Mouse (Mus musculus) heart, adult 11 months (tissue): ENCODE results near the gene Klhl5.

Source experiments
- DNase-seq: peaks from one replicate; pipeline ENCODE4 v3.0.0; 2022

Gene Klhl5

DNA sequence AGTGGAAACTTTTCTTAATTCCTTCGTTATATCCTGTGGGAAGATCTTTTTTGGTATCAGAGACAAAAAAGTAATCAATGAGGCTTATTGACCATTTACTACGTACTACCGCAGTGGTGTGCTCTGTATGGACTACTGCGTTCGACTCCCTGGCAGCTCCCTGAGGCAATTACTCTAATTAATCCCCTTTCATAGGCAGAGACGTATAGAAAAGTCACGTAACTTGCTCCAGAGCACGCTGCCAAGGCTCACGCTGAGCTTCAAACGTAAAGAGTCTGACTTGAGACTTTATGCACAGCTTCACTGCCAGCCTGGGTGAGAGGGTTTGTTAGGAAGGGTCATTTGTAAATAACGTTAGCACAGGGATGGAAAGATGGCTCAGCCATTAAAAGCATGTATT is 7.3 kb upstream of the Klhl5 start:
- DNase-seq: peak; percentile 21

DNA sequence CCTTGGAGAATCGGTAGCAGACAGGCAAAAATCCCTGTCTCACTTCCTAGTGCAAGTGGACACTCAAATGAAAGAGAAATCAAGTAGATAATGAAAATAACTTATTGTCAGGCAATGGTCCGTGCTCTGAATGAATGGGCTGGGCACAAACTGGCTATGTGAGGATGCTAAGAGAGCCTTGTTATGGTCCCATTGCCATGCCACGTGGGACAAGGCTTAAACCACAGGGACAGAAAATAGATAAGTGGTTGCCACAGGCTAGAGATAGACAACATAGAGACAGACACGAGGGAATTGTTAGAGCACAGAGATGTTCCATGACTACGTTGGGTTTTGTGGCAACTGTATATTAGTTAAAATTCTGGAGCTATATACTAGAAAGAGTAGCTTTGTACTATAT is 6.1 kb upstream of the Klhl5 start:
- peak; percentile 74 for DNase-seq

DNA sequence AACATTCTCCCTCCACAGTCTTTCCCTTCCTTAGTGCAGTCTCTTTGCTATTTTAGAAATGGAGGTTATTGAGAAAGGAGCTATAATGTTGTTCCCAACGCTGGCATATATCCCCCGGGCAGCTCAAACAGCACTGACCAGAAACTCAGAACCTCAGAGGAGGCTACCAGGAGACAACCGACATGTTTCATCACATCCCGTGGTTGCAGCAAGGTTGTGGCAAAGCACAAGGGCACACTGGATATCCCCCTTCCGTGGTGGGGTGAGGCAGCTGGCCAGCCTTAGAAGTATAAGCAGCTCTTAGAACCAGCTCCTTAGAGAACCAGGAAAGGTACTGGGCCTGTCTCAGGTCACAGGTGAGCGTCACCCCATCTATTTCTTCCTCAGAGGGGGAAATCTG is 5.7 kb upstream of the Klhl5 start:
- DNase-seq: peak; percentile 82

DNA sequence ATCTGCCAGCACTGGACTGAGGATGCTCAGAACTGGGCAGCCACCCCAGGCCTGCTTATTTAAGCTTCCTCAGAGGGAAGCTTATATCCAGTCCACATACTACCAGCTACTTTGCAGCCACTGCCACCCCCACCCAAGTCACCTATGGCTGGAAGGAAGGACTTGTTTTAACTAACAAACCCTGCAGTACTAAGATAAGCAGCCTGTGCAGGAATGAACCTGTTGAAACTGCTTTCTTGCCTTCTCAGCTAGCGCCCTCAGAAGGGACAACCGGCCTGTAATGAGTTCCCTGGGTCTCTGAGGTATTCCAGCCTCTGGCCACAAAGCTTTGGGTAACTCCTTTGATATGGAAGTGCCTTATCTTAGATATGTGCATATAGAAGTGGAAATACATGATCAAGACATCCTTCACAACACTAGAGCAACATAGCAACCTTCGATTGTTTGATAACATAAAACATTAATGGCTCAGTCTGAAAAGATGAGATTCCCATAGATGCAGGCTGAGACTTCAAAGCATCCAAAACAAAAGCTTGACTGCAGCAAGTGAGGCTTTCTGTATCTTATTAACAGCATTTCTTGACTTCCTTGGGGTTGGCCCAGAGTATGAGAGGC is 5.2 kb upstream of the Klhl5 start:
- DNase-seq: peak; percentile 61

DNA sequence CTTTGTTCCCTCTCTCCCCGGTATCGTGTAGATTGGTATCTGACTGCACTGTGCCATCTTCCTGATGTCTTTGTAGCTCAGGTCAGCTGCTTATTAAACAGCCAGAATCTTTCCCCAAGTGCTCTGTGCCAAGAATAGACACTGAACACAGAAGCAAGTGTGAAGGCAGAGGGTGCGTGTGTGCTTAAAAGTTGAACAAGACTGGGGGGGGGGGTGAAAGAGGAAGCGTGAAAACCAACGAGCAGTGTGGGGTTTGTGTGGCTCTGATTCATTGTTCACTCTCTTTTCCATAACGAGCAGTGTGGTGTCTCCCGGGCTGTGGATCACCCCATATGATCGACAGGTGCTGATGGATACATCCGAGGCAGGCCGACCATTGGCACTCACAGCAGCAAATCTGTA is 4.7 kb upstream of the Klhl5 start:
- DNase-seq: peak; percentile 84

DNA sequence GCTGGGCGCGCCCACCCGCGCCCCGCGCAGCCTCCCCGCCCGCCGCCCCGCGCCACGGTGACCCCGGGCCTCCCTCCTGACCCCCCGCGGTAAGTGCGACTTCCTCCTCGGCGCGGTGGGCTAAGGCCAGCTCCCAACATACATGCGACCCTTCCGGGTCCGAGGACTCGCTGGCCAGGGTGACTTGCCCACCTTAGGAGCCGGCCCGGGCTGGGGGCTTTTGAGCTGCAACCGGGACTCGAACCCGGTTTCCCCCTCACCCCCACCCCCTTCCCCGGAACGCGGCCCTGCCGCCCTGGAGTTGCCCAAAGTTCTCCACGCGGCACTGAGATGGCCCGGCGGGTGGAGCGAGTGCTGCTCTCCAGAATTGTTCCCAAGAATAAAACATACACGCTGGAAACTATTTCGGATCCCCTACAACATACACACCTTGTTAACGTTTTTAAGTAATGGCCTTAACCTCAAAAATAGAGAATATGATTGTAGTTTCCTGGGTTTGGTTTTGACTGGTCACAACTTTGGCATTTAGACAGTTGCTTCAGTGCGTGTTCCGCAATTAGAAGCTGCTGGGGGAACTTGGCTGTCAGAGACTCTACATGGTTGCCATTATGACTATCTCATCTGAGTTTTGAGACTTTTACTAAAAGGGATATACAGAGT is 564 bp downstream of the Klhl5 start:
- peak; percentile 95 for DNase-seq

DNA sequence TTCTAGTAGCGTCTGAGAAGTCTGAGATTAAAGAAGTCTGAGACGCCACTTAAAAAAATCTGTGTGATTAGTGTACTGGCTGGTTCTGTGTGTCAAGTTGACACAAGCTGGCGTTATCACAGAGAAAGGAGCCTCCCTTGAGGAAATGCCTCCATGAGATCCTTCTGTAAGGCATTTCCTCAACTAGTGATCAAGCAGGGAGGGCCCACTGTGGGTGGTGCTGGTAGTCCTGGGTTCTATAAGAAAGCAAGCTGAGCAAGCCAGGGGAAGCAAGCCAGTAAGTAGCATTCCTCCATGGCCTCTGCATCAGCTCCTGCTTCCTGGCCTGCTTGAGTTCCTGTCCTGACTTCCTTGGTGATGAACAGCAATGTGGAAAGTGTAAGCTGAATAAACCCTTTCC is 4.9 kb downstream of the Klhl5 start:
- peak; percentile 89 for DNase-seq

DNA sequence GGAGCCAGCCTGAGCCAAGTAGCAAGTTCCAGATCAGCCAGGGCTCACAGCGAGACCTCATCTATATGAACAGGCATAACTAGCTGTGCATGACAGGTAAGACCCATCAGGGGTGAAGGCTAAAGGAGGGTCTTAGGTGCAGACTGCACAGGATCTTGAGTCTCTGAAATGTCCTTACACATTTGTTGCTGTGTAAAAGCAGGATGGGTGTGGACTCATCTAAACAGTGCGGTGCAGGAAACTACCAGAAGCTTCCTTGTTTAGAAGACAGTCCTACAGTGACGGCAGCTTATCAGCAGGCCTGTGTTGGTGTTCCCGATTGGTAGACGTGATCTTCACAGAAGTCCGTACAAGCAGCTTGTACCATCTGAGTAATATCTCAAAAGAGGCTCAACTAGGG is 6.0 kb downstream of the Klhl5 start:
- DNase-seq: peak; percentile 97

DNA sequence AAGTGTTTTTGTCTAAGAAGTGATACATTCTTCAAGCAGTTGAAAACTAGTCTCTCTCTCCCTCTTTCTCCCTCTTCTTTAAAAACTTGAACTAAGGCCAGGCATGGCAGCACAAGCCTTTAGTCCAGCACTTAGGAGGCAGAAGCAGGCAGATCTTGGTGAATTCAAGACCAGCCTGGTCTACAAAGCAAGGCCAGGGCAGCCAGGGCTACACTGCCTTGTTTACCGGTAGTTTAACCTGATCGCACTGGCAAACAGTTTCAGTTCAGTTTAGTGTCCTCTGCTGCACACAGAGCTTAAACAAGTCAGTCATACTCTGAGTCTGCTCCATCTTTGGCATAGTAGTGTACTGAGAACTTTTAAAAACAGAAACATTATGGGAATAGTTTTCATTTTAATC is 9.4 kb downstream of the Klhl5 start:
- DNase-seq: peak; percentile 54

DNA sequence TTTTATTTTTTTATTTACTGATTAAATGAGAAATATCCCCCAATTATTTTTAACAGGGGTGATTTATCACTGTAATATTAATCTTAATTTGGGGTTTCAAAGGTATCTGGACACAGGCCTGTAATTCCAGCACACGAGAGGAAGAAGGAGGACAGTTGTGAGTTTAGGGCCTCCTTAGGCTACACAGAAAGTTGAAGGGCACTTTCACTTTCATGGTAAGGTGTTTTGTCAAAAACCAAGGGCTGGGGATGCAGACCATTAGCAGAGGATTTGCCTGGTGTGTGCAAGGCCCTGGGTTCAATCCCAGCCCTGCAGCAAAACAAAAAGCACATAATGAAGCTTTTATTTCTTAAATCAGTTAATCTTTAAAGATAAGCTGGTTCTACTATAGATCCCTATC is 12.2 kb downstream of the Klhl5 start:
- DNase-seq: no peak

DNA sequence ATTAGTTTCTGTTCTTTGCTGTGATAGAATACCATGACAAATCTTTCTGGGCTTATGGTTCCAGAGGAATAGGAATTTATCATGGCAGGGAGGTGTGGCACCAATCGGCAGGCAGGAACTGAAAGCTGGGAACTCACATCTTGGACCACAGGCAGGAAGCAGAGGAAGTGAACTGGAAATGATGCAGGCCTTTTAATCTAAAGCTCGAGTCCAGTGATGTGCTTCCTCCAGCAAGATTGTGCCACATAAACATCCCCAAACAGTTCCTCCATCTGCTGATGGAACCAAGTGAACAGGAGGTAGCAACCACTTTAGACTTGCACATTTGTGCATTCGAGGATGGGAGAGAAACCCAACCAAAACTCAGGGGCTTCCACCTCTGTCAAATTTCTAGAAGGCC is 12.6 kb downstream of the Klhl5 start:
- DNase-seq: peak; percentile 96

DNA sequence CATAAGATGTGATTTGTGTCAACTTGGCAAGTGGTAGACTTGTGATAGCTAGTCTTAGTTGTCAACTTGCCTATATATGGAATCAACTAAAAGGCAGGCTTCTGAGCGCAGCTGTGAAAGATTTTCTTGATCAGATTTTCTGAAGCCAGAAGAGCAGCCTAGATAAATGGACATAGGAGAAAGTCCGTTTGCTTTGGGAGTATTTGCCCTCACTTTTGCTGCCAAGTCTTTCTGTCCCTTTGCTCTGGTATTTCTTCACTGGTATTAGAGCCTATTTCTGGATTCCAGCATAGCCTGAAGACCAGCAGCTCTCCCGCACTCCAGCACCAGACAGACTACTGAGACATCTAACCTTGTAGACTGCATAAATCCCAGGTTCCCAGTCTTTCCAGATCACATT is 15.3 kb downstream of the Klhl5 start:
- DNase-seq: peak; percentile 67

DNA sequence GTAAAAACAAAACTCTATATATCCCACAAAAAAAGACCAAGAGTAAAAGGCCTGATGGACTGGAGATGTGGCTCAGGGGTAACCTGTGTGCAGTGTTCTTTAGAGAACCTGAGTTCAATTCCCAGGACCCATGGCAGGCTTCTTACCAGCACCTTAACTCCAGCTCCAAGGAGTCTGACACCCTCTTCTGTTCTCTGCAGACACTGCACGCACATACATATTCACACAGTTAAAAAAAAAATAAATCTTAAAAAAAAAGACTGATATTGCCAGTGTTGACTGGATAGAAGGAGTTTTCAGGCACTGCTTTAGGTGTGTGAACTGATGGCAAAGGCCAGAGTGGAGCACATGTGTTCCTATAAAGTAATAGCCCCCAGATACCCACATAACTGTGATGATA is 18.8 kb downstream of the Klhl5 start:
- DNase-seq: peak; percentile 58

DNA sequence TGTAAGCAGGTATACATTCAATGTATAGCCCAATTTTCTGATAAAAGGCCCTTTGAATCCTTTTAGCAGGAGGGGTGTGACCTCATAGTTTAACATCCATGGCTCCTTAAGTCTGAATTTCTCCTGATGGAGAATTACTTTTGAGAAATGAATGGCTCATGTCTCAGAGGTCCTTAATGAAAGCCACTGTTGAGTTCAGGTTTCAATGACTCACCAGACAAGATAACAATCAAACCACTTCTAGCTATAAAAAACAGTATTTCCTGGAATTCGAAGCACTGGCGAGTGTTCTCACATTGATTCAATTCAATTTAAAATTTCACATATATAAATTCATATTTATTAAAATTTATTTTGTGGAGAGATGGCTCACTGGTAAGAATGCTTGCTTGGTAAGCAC is 21.1 kb downstream of the Klhl5 start:
- no peak for DNase-seq

DNA sequence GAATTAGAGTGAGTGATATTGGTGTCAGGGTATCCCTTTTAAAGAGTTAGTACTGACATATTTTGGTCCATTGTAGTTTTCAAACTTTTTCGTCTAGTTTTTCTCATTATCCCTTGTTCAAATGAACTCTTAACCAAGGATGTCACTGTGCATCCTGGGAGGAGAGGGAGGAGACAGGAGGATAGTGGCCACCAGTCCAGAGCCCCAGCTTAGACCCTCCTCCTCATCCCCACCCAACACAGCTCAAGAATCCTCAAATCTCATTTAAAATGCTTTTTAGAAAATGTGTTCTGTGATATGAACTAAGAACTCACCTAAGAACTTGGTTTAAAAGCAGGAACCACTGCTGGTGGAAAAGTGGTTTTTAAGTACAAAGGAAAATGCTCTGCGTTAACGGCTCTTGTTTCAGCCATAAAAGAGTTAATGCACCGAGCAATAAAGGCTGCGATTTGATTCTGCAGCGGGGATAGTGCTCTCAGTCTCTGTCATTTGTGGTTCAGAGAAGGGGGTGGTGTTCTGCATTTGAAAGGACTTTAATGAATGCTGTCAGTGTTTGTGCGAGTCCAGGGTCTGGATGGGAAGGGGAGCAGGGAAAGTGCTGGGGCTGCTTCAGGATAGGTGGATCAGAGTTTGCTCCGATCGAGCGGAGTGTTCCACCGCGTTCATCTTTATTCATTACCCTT is 23.3 kb downstream of the Klhl5 start:
- DNase-seq: peak; percentile 72

DNA sequence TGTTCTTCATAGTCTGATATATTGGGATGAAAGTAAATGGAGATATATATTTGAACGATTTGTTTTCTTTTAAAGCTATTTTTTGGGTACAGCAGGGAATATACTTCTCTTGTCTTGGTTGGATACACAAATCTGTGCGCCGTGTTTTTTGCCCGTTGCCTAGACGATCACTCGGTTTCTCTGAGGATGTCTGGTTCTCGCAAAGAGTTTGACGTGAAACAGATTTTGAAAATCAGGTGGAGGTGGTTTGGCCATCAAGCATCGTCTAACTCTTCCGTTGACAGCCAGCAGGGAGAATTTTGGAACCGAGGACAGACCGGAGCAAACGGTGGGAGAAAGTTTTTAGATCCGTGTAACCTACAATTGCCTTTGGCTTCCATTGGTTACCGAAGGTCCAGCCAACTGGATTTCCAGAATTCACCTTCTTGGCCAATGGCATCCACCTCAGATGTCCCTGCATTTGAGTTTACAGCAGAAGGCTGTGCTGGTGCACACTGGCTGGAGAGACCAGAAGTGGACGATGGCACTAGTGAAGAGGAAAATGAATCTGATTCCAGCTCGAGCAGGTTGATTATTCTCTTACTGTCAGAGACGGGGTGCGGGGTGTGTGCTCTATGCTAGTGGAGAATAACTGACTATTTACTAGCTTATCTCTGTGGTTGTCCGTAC is 24.0 kb downstream of the Klhl5 start:
- peak; percentile 76 for DNase-seq

DNA sequence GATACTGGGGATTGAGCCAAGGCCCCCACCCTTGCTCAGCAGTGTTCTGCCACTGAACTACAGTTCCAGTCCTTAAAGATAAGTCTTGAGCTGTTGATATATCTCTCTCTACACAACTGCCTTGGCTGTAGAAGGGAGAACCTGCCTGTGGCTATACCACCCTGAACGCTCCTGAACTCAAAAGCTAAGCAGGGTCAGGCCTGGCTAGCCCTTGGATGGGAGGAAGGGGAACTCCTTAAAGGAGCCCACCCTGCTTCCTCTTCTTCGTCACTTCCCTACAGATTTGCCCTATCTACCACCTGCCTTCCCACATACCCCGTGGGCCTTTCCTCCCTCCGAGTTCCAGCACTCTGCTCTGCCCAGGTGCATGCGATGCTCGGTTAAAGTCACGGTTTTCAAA is 28.8 kb downstream of the Klhl5 start:
- DNase-seq: peak; percentile 83

DNA sequence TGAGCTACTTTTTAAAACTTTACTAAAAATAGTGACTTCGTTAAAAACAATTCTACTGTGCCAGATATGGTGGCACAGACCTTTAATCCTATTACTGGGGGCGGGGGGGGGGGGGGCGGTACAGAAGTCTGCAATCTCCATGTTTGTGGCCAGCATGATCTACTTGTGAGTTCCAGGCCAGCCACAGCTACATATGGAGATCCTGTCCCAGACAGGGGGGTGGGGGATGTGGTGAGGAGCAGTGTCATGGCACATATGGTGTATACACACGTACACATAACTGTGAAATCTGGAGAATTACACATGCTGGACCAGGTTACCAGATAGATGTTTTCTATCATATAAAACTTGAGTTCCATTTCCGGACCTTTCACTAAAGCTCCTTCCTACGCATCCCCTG is 29.7 kb downstream of the Klhl5 start:
- peak; percentile 76 for DNase-seq

DNA sequence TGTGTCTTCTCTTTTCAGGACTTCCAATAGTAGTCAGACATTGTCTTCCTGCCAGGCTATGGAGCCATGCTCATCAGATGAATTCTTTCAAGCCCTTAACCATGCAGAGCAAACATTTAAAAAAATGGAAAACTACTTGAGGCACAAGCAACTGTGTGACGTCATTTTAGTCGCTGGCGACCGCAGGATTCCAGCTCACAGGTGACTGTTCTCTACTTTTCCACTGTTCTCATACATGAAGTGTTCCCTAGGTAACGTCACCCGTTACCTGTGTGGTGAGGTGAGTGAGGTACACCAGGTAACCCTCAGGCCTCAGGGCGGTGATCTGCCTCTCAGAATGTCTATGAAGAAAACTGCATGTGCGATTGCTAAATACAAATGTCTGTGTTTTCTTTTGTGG is 33.9 kb downstream of the Klhl5 start:
- DNase-seq: peak; percentile 76

DNA sequence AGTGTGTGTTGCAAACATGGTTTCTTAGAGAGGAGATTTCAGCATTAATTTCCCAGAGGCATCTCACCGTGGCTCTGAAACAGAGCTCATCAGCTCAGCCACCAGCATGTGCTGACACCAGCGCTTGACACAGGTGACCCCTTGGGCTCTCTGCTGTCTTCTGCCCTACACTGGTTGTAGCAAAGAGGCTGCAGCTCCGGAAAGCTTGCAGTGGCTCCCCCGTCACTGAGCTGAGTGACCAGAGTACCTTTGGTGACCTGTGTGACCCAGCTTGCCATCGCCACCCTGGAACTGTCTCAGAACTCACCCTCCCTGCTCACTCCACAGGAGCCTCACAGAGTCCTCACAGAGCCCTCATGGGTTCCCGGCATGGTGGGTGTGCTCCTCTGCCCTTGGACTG is 34.9 kb downstream of the Klhl5 start:
- peak; percentile 82 for DNase-seq

DNA sequence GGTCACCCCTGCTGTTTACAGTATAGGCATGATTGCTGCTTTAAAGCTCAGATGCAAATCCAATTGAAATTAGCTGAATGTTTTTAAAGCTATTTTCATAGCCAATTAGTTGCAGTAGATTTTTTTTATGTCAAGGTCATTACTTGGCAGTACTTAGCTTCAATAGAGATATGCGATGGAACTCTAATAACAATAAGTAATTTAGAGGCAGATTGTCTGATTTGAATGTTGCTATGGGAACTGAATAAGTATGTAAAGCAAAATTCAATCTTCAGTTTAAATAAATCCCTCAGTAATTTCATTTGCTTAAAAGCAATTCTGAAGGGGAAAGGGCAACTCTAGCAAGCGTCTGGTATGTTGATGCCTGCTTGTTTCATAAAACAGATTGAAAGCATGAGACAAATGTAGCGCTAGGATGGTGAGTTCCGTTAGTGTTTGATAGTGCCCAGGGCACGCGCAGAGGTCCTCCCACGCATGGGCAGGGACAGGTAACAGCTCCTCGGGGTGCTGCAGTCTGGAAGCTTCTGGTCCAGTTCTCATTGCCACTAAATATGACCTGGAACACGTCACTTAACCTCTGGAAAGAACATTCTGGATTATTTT is 38.3 kb downstream of the Klhl5 start:
- peak; percentile 10 for DNase-seq

DNA sequence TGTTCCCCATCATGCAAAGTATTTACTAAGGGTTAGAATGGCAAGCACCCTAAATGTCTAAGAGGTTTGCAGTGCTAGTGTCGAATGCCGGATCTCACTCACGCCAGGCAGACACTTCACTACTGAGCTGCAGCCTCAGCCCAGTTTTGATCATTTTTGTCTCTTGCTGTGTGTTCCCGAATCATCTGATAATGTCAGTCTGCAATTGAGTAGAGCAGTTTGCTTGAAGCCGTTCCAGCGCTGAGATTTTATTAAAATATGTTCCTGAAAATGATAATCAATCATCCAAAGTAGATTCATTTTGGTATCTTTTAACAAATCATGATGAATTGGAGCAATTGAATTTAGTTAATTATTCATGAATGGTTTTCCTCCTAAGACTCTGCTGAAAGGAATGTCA is 39.4 kb downstream of the Klhl5 start:
- peak; percentile 17 for DNase-seq

DNA sequence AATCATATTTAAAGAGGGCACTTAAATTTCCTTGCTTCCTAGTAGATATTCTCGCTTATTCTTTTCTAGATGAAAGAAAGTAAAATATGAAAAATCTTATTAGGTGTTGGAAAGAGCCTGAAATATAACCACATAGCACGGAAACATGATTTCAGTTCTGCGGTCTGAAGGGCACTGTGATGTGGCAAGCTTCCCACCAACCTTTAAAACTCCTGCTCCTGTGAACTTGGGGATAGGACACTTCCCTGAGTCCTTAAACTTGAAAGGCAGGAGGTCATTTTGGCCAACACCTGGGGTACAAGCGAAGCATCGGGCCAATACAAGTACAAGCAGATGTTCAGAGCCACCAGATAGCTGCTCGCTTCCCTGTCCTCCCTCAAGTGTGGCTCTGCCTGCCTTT is 42.4 kb downstream of the Klhl5 start:
- DNase-seq: no peak
